Mouse (Mus musculus): Measurements from ENCODE around the gene Amigo3. TPM values are rescaled to one million over a fixed set of nuclear protein-coding genes. Genes with fewer than 3 reads are reported as not detected.
A peak's percentile ranks its signal among the peaks of the same experiment; 100 is the strongest.
"Not testable (repeated sequence)": the region's sequence is repeated elsewhere in the genome, so short reads cannot be mapped to it uniquely, and the experiment has no call there.

Gene Amigo3
- polyA plus RNA-seq (2015; fragmentation: Nextera tagmentation; extraction: Ambion mirVana) = 1.6 and 2.1 TPM in 2 replicates

- no peak within 1 kb of the TSS for H3K4me3 ChIP-seq (ENCODE audit: low read depth, low read length)
- H3K36me3 ChIP-seq (ENCODE audit: control insufficient read depth, insufficient read depth) = peaks cover 61% of the 10 kb centered on the region
- no peak within 1 kb of the TSS for H3K9ac ChIP-seq (ENCODE audit: low read depth, low read length)
- H3K9me3 ChIP-seq (replicated peaks; ENCODE audit: control insufficient read depth, low read length) = no peaks in the 10 kb centered on the region
- no peaks in the 10 kb centered on the region for H3K27me3 ChIP-seq (ENCODE audit: control insufficient read depth, insufficient read depth, low read depth, low read length)
- peaks cover 30% of the 10 kb centered on the region for H3K4me1 ChIP-seq (ENCODE audit: control insufficient read depth, low read depth, low read length)
- peak; percentile 28 for ATAC-seq (ENCODE audit: low read depth)
- 50% methylated on average over 20 of the region's 20 CpGs for WGBS (ENCODE audit: insufficient replicate concordance)
- H3K4me2 ChIP-seq (ENCODE audit: low read depth, low read length) = peak within 1 kb of the TSS; percentile 44
- H3K27ac ChIP-seq (ENCODE audit: low read length) = peak within 1 kb of the TSS; percentile 33; the same call in 1 of the 2 replicates
These were observed at the start of gene Amigo3 for GRCm38 (mm10) chr9:108052885-108053664. Gene Amigo3, plus strand, starts transcription at chr9:108053159.

DNA sequence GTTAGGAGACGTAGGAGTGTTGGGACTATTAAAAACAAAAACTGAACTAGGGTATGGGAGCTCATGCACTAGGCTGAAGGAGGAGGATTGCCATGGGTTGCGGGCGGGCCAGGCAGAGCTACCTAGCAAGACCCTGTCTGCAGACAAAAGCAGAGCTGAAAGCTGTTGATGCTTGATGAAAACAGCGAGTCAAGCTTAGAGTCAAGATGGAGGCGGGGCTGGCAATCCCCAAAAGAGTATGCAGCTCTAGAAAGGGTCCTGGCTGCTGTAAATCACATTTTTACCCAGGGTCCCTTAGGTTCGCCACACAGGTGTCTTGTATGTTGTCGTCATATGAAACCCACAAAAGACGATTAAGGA, 49.4 kb upstream of the Amigo3 start:
- H3K9me3 ChIP-seq (replicated peaks; ENCODE audit: control insufficient read depth, low read length) = no peaks in the 10 kb centered on the region
- H3K27me3 ChIP-seq (ENCODE audit: control insufficient read depth, insufficient read depth, low read depth, low read length) = no peaks in the 10 kb centered on the region
- peak overlapping the region; percentile 97 for H3K27ac ChIP-seq (ENCODE audit: low read length)
- no peaks in the 10 kb centered on the region for H3K36me3 ChIP-seq (ENCODE audit: control insufficient read depth, insufficient read depth)
- peak overlapping the region; percentile 96 for H3K4me3 ChIP-seq (ENCODE audit: low read depth, low read length)
- H3K9ac ChIP-seq (ENCODE audit: low read depth, low read length) = peak overlapping the region; percentile 100
- H3K4me2 ChIP-seq (ENCODE audit: low read depth, low read length) = peak overlapping the region; percentile 76
- no peak for ATAC-seq (ENCODE audit: low read depth)
- H3K4me1 ChIP-seq (ENCODE audit: control insufficient read depth, low read depth, low read length) = peaks cover 40% of the 10 kb centered on the region
- WGBS (ENCODE audit: insufficient replicate concordance) = 25% methylated on average over 8 of the region's 8 CpGs

DNA sequence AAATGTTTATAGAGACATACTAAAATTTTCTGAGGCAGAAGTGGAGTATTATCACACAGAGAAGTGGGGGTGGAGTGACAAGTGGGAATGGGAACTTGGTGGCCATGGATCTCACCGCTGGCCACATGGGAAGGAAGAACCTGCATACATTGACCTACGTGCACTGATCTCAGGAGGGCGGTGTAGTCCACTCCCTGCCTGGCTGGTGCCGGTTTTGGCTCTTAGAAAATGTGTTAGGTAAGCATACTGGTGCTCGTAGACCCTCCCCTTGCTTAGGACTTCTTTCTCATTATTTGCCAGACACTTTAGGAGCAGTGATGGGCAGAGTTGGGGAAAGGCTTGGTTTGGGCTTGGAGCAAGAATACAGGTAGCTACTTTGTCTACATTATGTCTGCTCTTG, 44.9 kb upstream of the Amigo3 start:
- peaks cover 10% of the 10 kb centered on the region for H3K36me3 ChIP-seq (ENCODE audit: control insufficient read depth, insufficient read depth)
- H3K27ac ChIP-seq (ENCODE audit: low read length) = no peak overlapping the region
- H3K4me1 ChIP-seq (ENCODE audit: control insufficient read depth, low read depth, low read length) = peaks cover 37% of the 10 kb centered on the region
- H3K4me2 ChIP-seq (ENCODE audit: low read depth, low read length) = no peak overlapping the region
- H3K9me3 ChIP-seq (replicated peaks; ENCODE audit: control insufficient read depth, low read length) = no peaks in the 10 kb centered on the region
- H3K4me3 ChIP-seq (ENCODE audit: low read depth, low read length) = no peak overlapping the region
- ATAC-seq (ENCODE audit: low read depth) = no peak
- H3K9ac ChIP-seq (ENCODE audit: low read depth, low read length) = no peak overlapping the region
- no peaks in the 10 kb centered on the region for H3K27me3 ChIP-seq (ENCODE audit: control insufficient read depth, insufficient read depth, low read depth, low read length)
- WGBS (ENCODE audit: insufficient replicate concordance) = 81% methylated on average over 5 of the region's 5 CpGs

DNA sequence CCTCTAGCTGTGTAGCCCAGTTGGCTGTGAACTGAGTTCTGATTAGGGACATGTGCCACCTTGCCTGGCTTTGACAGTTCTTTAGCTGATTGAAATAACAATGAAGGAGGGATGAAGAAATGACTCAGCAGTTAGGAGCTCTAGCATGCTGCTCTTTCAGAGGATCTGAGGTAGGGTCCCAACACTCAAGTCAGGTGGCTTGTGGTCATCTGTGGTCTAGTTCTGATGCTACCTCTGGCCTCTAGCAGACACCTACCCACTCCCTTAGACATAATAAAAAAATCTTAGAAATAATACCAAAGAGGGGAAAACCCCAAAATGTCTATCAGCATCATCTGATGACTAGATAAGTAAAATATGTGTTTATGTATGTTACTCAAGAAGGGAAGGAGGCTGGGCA, 42.6 kb upstream of the Amigo3 start:
- H3K36me3 ChIP-seq (ENCODE audit: control insufficient read depth, insufficient read depth) = peaks cover 13% of the 10 kb centered on the region
- H3K4me3 ChIP-seq (ENCODE audit: low read depth, low read length) = no peak overlapping the region
- no peak overlapping the region for H3K9ac ChIP-seq (ENCODE audit: low read depth, low read length)
- no peaks in the 10 kb centered on the region for H3K9me3 ChIP-seq (replicated peaks; ENCODE audit: control insufficient read depth, low read length)
- no peak for ATAC-seq (ENCODE audit: low read depth)
- no peak overlapping the region for H3K4me2 ChIP-seq (ENCODE audit: low read depth, low read length)
- H3K4me1 ChIP-seq (ENCODE audit: control insufficient read depth, low read depth, low read length) = peaks cover 19% of the 10 kb centered on the region
- no peaks in the 10 kb centered on the region for H3K27me3 ChIP-seq (ENCODE audit: control insufficient read depth, insufficient read depth, low read depth, low read length)
- no peak overlapping the region for H3K27ac ChIP-seq (ENCODE audit: low read length)

DNA sequence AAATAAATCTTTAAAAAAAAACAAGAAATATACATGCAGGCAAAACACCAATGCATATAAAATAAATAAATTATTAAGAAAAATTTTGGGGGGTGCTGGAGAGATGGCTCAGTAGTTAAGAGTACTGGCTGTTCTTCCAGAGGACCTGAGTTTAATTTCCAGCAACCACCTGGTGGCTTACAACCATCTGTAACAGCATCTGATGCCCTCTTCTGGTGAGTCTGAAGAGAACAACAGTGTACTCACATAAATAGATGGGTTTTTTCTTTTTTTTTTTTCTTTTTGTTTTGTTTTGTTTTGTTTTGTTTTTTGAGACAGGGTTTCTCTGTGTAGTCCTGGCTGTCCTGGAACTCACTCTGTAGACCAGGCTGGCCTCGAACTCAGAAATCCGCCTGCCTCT, 39.4 kb upstream of the Amigo3 start:
- H3K27me3 ChIP-seq (ENCODE audit: control insufficient read depth, insufficient read depth, low read depth, low read length); H3K27ac ChIP-seq (ENCODE audit: low read length); H3K4me1 ChIP-seq (ENCODE audit: control insufficient read depth, low read depth, low read length); H3K4me2 ChIP-seq (ENCODE audit: low read depth, low read length); H3K4me3 ChIP-seq (ENCODE audit: low read depth, low read length); H3K9me3 ChIP-seq (replicated peaks; ENCODE audit: control insufficient read depth, low read length); H3K9ac ChIP-seq (ENCODE audit: low read depth, low read length); ATAC-seq (ENCODE audit: low read depth): not testable (repeated sequence)
- H3K36me3 ChIP-seq (ENCODE audit: control insufficient read depth, insufficient read depth) = peaks cover 13% of the 10 kb centered on the region
- whole genome bisulfite sequencing (ENCODE audit: insufficient replicate concordance) = 87% methylated on average over 2 of the region's 2 CpGs

DNA sequence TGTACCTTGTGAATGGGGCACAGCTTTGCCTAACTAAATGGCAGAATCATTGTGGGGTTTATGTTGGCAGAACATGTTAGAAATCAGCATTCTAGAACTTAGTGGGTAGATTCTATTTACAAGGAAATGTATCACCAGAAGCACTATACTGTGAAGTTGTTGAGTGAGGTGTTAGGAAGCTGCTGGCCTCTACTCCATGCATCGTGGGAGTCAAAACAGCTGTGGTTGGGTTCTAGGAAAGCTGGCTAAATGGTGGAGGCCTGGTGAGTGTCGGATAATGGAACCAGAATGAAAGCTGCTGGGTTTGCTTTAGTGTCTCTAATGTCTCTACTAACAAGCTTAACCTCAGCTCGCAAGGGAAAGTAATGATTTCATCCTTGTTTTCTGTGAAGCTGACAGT, 35.8 kb upstream of the Amigo3 start:
- H3K4me1 ChIP-seq (ENCODE audit: control insufficient read depth, low read depth, low read length) = peaks cover 5% of the 10 kb centered on the region
- no peaks in the 10 kb centered on the region for H3K9me3 ChIP-seq (replicated peaks; ENCODE audit: control insufficient read depth, low read length)
- peaks cover 11% of the 10 kb centered on the region for H3K36me3 ChIP-seq (ENCODE audit: control insufficient read depth, insufficient read depth)
- H3K27me3 ChIP-seq (ENCODE audit: control insufficient read depth, insufficient read depth, low read depth, low read length) = no peaks in the 10 kb centered on the region
- no peak for ATAC-seq (ENCODE audit: low read depth)
- H3K27ac ChIP-seq (ENCODE audit: low read length) = no peak overlapping the region
- no peak overlapping the region for H3K4me2 ChIP-seq (ENCODE audit: low read depth, low read length)
- no peak overlapping the region for H3K9ac ChIP-seq (ENCODE audit: low read depth, low read length)
- H3K4me3 ChIP-seq (ENCODE audit: low read depth, low read length) = no peak overlapping the region
- WGBS (ENCODE audit: insufficient replicate concordance) = 89% methylated on average over 3 of the region's 3 CpGs

DNA sequence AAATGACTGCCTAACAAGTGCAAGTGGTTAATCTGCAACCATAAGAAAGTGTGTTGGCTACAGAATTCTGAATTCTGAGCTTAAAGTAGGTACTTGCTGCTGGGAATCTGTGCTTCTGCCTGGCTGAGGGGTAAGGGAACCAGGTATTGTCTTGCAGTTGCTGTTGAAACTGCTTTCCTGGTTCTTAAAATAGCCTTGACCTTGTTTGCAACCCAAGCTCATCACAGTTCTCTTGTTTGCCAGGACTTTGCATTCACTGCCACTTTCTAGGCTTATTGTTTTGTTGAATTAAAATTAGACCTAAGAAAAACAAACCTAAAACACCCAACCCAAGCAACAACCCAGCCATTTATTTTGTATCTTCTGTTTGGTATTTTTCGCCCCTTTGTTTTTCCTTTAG, 32.2 kb upstream of the Amigo3 start:
- WGBS (ENCODE audit: insufficient replicate concordance) = 87% methylated on average over 1 of the region's 1 CpGs
- Histone ChIP-seq H3K27ac (ENCODE audit: low read length) (peak overlapping the region; percentile 32; the same call in 1 of the 2 replicates), H3K27me3 (ENCODE audit: control insufficient read depth, insufficient read depth, low read depth, low read length) (no peaks in the 10 kb centered on the region), H3K4me3 (ENCODE audit: low read depth, low read length) (no peak overlapping the region), H3K9ac (ENCODE audit: low read depth, low read length) (no peak overlapping the region), H3K4me2 (ENCODE audit: low read depth, low read length) (no peak overlapping the region), H3K36me3 (ENCODE audit: control insufficient read depth, insufficient read depth) (peaks cover 17% of the 10 kb centered on the region), H3K9me3 (replicated peaks; ENCODE audit: control insufficient read depth, low read length) (no peaks in the 10 kb centered on the region), H3K4me1 (ENCODE audit: control insufficient read depth, low read depth, low read length) (peaks cover 8% of the 10 kb centered on the region)
- ATAC-seq (ENCODE audit: low read depth) = no peak

DNA sequence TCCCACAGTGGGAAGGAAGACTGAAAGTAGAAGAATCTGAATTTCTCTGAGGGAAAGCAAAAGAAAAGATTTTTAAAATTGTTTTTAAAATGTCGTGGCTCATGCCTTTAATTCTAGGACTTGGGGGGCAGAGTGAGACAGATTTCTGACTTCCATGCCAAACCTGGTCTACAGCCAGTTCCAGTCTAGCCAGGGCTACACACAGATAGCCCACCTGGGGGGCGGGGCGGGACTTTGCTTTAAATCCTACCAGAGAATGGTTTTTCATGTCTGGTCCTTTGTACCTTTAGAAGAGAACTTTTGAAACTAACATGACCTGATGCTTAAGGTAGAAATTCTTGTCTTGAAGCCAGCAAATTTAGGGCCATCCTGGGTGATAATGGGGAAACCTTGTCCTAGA, 29.7 kb upstream of the Amigo3 start:
- 77% methylated on average over 3 of the region's 3 CpGs for WGBS (ENCODE audit: insufficient replicate concordance)
- no peak overlapping the region for H3K4me2 ChIP-seq (ENCODE audit: low read depth, low read length)
- no peak overlapping the region for H3K27ac ChIP-seq (ENCODE audit: low read length)
- no peak overlapping the region for H3K9ac ChIP-seq (ENCODE audit: low read depth, low read length)
- ATAC-seq (ENCODE audit: low read depth) = no peak
- H3K27me3 ChIP-seq (ENCODE audit: control insufficient read depth, insufficient read depth, low read depth, low read length) = no peaks in the 10 kb centered on the region
- H3K4me3 ChIP-seq (ENCODE audit: low read depth, low read length) = no peak overlapping the region
- H3K36me3 ChIP-seq (ENCODE audit: control insufficient read depth, insufficient read depth) = peaks cover 37% of the 10 kb centered on the region
- no peaks in the 10 kb centered on the region for H3K9me3 ChIP-seq (replicated peaks; ENCODE audit: control insufficient read depth, low read length)
- H3K4me1 ChIP-seq (ENCODE audit: control insufficient read depth, low read depth, low read length) = peaks cover 8% of the 10 kb centered on the region

GRCm38 (mm10) chr9:108026584-108026983, 26.4 kb upstream of the Amigo3 start:
- Histone ChIP-seq H3K9me3 (replicated peaks; ENCODE audit: control insufficient read depth, low read length) (no peaks in the 10 kb centered on the region), H3K4me2 (ENCODE audit: low read depth, low read length) (no peak overlapping the region), H3K4me3 (ENCODE audit: low read depth, low read length) (no peak overlapping the region), H3K9ac (ENCODE audit: low read depth, low read length) (no peak overlapping the region), H3K27ac (ENCODE audit: low read length) (no peak overlapping the region), H3K36me3 (ENCODE audit: control insufficient read depth, insufficient read depth) (peaks cover 41% of the 10 kb centered on the region), H3K27me3 (ENCODE audit: control insufficient read depth, insufficient read depth, low read depth, low read length) (no peaks in the 10 kb centered on the region), H3K4me1 (ENCODE audit: control insufficient read depth, low read depth, low read length) (peaks cover 3% of the 10 kb centered on the region; the same call in 1 of the 2 replicates)
- WGBS (ENCODE audit: insufficient replicate concordance) = 87% methylated on average over 3 of the region's 3 CpGs
- ATAC-seq (ENCODE audit: low read depth) = no peak
